Mouse (Mus musculus) CH12.LX (cell line): ENCODE data around the gene Spib. TPM values are rescaled to one million over a fixed set of nuclear protein-coding genes. Genes with fewer than 3 reads are reported as not detected.

Experiments
- DNase-seq: peaks from one replicate; pipeline ENCODE4 v3.0.0-alpha.2; 2013; ENCODE audit errors: extremely low read depth
- H3K27ac ChIP-seq: 2 replicates; pipeline ENCODE4 v1.5.1; 2012; ENCODE audit warnings: low read depth, mild to moderate bottlenecking, control low read depth, moderate library complexity; ENCODE audit not compliant: insufficient read depth
- H3K27me3 ChIP-seq: replicated peaks from 2 replicates; pipeline ENCODE3; 2012; ENCODE audit warnings: inconsistent platforms
- H3K36me3 ChIP-seq, 2 experiments: replicated peaks in 1 of 2; 2 replicates each; pipeline versions ENCODE3 to v1.6.1; 2012; ENCODE audit warnings: inconsistent platforms in 1 of 2, low read length in 1 of 2, mild to moderate bottlenecking in 1 of 2, mixed read lengths in 1 of 2, moderate library complexity in 1 of 2; ENCODE audit not compliant: control insufficient read depth in 1 of 2, insufficient read depth in 1 of 2
- H3K4me1 ChIP-seq, 2 experiments: 2 replicates each; pipeline ENCODE4 v1.6.1; 2012; ENCODE audit warnings: inconsistent platforms in 1 of 2, moderate library complexity in 1 of 2; ENCODE audit not compliant: insufficient read depth in 2 of 2, control insufficient read depth in 1 of 2
- H3K4me2 ChIP-seq: 2 replicates; pipeline ENCODE4 v1.6.1; 2012; ENCODE audit warnings: low read depth, mild to moderate bottlenecking, control low read depth; ENCODE audit not compliant: poor library complexity, insufficient read depth, severe bottlenecking
- H3K4me3 ChIP-seq, 3 experiments: fragments of 150-350 bp in 1 of 3; sonication (generic) in 1 of 3; replicated peaks in 1 of 3; 2 replicates each; pipeline versions ENCODE3 to v1.5.1; 2011 to 2012; ENCODE audit warnings: low read depth in 2 of 3, low read length in 2 of 3, mild to moderate bottlenecking in 2 of 3, moderate library complexity in 2 of 3, control low read depth in 1 of 3, improper control_type of control experiment in 1 of 3, inconsistent platforms in 1 of 3, mixed read lengths in 1 of 3; ENCODE audit not compliant: poor library complexity in 1 of 3
- H3K79me2 ChIP-seq: replicated peaks from 2 replicates; pipeline ENCODE4 v1.6.1; 2012; ENCODE audit warnings: mild to moderate bottlenecking, moderate library complexity; ENCODE audit not compliant: control insufficient read depth, poor library complexity, insufficient read depth, severe bottlenecking; ENCODE audit errors: extremely low read depth
- H3K9ac ChIP-seq: 2 replicates; pipeline ENCODE4 v1.6.1; 2012; ENCODE audit warnings: low read depth, mild to moderate bottlenecking, control low read depth, moderate library complexity; ENCODE audit not compliant: insufficient read depth
- H3K9me3 ChIP-seq: replicated peaks from 2 replicates; pipeline ENCODE3; 2012; ENCODE audit warnings: low read length, inconsistent platforms, mixed read lengths
- BHLHE40 ChIP-seq: IDR thresholded peaks from 2 replicates; pipeline ENCODE4 v1.6.1; 2011; ENCODE audit warnings: mild to moderate bottlenecking, low read depth, low read length, improper control_type of control experiment
- CHD2 ChIP-seq: IDR thresholded peaks from 2 replicates; pipeline ENCODE4 v1.6.1; 2011; ENCODE audit warnings: low read length, improper control_type of control experiment
- CTCF ChIP-seq, 2 experiments: IDR thresholded peaks in 1 of 2; conservative IDR thresholded peaks in 1 of 2; 2 replicates each; pipeline ENCODE4 v1.5.1; 2011 to 2012; ENCODE audit warnings: low read depth in 2 of 2, low read length in 2 of 2, improper control_type of control experiment in 1 of 2, inconsistent platforms in 1 of 2, mild to moderate bottlenecking in 1 of 2, moderate library complexity in 1 of 2
- EP300 ChIP-seq: IDR thresholded peaks from 2 replicates; pipeline ENCODE4 v1.6.1; 2011; ENCODE audit warnings: low read length, improper control_type of control experiment
- ETS1 ChIP-seq: conservative IDR thresholded peaks from 2 replicates; pipeline ENCODE4 v1.6.1; 2012; ENCODE audit warnings: low read depth, mild to moderate bottlenecking, inconsistent platforms, low read length, improper control_type of control experiment, moderate library complexity
- GABPA ChIP-seq: IDR thresholded peaks from 2 replicates; pipeline ENCODE4 v1.6.1; 2012; ENCODE audit warnings: low read depth, low read length, improper control_type of control experiment, inconsistent platforms; ENCODE audit not compliant: insufficient replicate concordance
- HCFC1 ChIP-seq: IDR thresholded peaks from 2 replicates; pipeline ENCODE4 v1.6.1; 2012; ENCODE audit warnings: low read depth, mild to moderate bottlenecking, inconsistent platforms, low read length, improper control_type of control experiment
- JUN ChIP-seq: IDR thresholded peaks from 2 replicates; pipeline ENCODE4 v1.6.1; 2011; ENCODE audit warnings: low read depth, mild to moderate bottlenecking, low read length, improper control_type of control experiment, moderate library complexity; ENCODE audit not compliant: insufficient read depth
- KAT2A ChIP-seq: IDR thresholded peaks from 2 replicates; pipeline ENCODE4 v1.6.1; 2012; ENCODE audit warnings: low read length, improper control_type of control experiment, inconsistent platforms; ENCODE audit not compliant: insufficient replicate concordance
- MAFK ChIP-seq: IDR thresholded peaks from 2 replicates; pipeline ENCODE4 v1.6.1; 2011; ENCODE audit warnings: low read length, improper control_type of control experiment; ENCODE audit not compliant: insufficient replicate concordance
- MAX ChIP-seq: IDR thresholded peaks from 2 replicates; pipeline ENCODE4 v1.6.1; 2011; ENCODE audit warnings: low read length, improper control_type of control experiment
- MAZ ChIP-seq: IDR thresholded peaks from 2 replicates; pipeline ENCODE4 v1.6.1; 2012; ENCODE audit warnings: low read depth, mild to moderate bottlenecking, inconsistent platforms, low read length, improper control_type of control experiment, moderate library complexity
- MEF2A ChIP-seq: IDR thresholded peaks from 2 replicates; pipeline ENCODE4 v1.6.1; 2014; ENCODE audit warnings: low read depth, mild to moderate bottlenecking, inconsistent platforms, low read length, improper control_type of control experiment, borderline replicate concordance
- MYC ChIP-seq: IDR thresholded peaks from 2 replicates; pipeline ENCODE4 v1.6.1; 2011; ENCODE audit warnings: low read depth, mild to moderate bottlenecking, improper control_type of control experiment, low read length
- NRF1 ChIP-seq: IDR thresholded peaks from 2 replicates; pipeline ENCODE4 v1.6.1; 2014; ENCODE audit warnings: low read depth, mild to moderate bottlenecking, inconsistent platforms, low read length, improper control_type of control experiment, moderate library complexity
- PAX5 ChIP-seq: IDR thresholded peaks from 2 replicates; pipeline ENCODE4 v1.6.1; 2012; ENCODE audit warnings: low read length, inconsistent platforms, mixed read lengths
- POLR2A ChIP-seq: IDR thresholded peaks from 2 replicates; pipeline ENCODE4 v1.6.1; 2011; ENCODE audit warnings: low read depth, mild to moderate bottlenecking, improper control_type of control experiment, low read length
- POLR2AphosphoS2 ChIP-seq: IDR thresholded peaks from 2 replicates; pipeline ENCODE4 v1.6.1; 2011; ENCODE audit warnings: low read depth, low read length, improper control_type of control experiment
- RAD21 ChIP-seq: IDR thresholded peaks from 2 replicates; pipeline ENCODE4 v1.6.1; 2011; ENCODE audit warnings: low read depth, mild to moderate bottlenecking, low read length, improper control_type of control experiment, moderate library complexity
- RCOR1 ChIP-seq: conservative IDR thresholded peaks from 2 replicates; pipeline ENCODE4 v1.6.1; 2012; ENCODE audit warnings: low read depth, mild to moderate bottlenecking, inconsistent platforms, low read length, improper control_type of control experiment
- SIN3A ChIP-seq: IDR thresholded peaks from 2 replicates; pipeline ENCODE4 v1.6.1; 2012; ENCODE audit warnings: low read length, improper control_type of control experiment, inconsistent platforms
- SMC3 ChIP-seq: IDR thresholded peaks from 2 replicates; pipeline ENCODE4 v1.6.1; 2011; ENCODE audit warnings: low read depth, low read length, improper control_type of control experiment
- TBP ChIP-seq: conservative IDR thresholded peaks from 2 replicates; pipeline ENCODE4 v1.6.1; 2011; ENCODE audit warnings: low read depth, low read length, improper control_type of control experiment
- TCF12 ChIP-seq: IDR thresholded peaks from 2 replicates; pipeline ENCODE4 v1.6.1; 2014; ENCODE audit warnings: low read depth, mild to moderate bottlenecking, inconsistent platforms, low read length, improper control_type of control experiment
- UBTF ChIP-seq: IDR thresholded peaks from 2 replicates; pipeline ENCODE4 v1.6.1; 2012; ENCODE audit warnings: low read depth, mild to moderate bottlenecking, inconsistent platforms, low read length, improper control_type of control experiment, moderate library complexity
- USF1 ChIP-seq: IDR thresholded peaks from 2 replicates; pipeline ENCODE4 v1.6.1; 2014; ENCODE audit warnings: low read depth, mild to moderate bottlenecking, inconsistent platforms, low read length, improper control_type of control experiment
- USF2 ChIP-seq: conservative IDR thresholded peaks from 2 replicates; pipeline ENCODE4 v1.6.1; 2011; ENCODE audit warnings: low read depth, low read length, improper control_type of control experiment
- ZKSCAN1 ChIP-seq: IDR thresholded peaks from 2 replicates; pipeline ENCODE4 v1.6.1; 2012; ENCODE audit warnings: low read depth, inconsistent platforms, low read length, improper control_type of control experiment, borderline replicate concordance
- ZMIZ1 ChIP-seq: IDR thresholded peaks from 2 replicates; pipeline ENCODE4 v1.6.1; 2012; ENCODE audit warnings: low read depth, mild to moderate bottlenecking, inconsistent platforms, low read length, improper control_type of control experiment
- dilution Hi-C: fragments of 300-500 bp; cut with MboI; formaldehyde crosslinking; loops from 2 replicates; pipeline ENCODE4 v1.14.3; 2020; ENCODE audit warnings: low sequenced_read_pairs; ENCODE audit not compliant: extremely low pct_unique_long_range_greater_than_20kb, extremely low pct_ligation_motif_present
- in situ Hi-C: fragments of 300-500 bp; cut with MboI; formaldehyde crosslinking; loops from 3 replicates; pipeline ENCODE4 v1.14.3; 2019; ENCODE audit warnings: low sequenced_read_pairs, low pct_ligation_motif_present, low pct_unique_long_range_greater_than_20kb, mixed read lengths
- polyA plus RNA-seq: library from polyadenylated mRNA; unstranded; fragments of >175 nt; gene quantifications from 2 replicates; pipeline ENCODE4 v1.2.1, GENCODE M21; 2012; ENCODE audit warnings: low read depth; ENCODE audit not compliant: insufficient read length
- total RNA-seq, 2 experiments: library from RNA; depleted of rRNA; stranded (reverse); fragments of 300-350 nt in 1 of 2; fragments of >200 nt in 1 of 2; gene quantifications; 2 replicates each; pipeline ENCODE4 v1.2.3; 2012 to 2014

The Spib gene
- total and polyA plus RNA-seq, 3 experiments, result 194 to 336 (median 200) TPM

DNA sequence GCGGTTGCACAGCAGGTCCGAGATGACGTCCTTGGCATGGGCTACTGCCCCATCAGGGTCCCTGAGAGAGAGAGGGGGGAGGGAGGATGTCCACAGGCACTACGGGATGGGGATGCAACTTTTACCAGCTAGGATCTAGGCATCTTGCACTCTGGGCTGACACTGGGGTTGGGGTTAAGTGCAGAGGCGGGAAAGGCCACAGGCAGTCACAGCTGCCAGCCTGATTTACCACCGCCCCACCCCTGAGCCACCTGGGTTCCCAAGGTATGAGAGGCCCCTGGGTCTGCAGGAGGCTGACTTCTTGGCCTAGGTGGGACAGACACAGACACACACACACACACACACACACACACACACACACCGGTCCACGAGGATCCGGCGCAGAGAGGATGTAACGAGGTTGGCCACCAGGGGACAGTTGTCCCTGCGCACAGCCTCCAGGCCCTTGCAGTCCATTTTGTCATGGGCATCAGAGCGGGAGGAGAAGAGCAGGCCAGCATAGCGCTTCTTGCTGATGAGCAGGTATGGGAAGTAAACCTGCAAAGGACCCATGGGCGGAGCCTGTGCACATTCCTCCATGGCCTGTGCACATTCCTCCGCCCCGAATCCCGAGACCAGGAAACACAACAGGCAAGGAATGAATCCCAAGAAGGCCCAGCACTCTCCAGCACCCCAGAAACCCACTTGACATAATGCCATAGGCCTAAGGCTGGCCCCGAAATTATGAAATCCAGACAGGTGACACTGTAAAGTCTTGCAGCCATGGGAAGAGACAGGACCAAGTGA is 3.0 kb upstream of the Spib start:
- H3K27ac ChIP-seq, result peak overlapping the region; percentile 98
- peak; percentile 64 for DNase-seq
- peaks cover 6% of the 10 kb centered on the region for H3K79me2 ChIP-seq
- peak overlapping the region in 1 of 3 experiments; percentile 1 for H3K4me3 ChIP-seq
- H3K4me2 ChIP-seq, result peak overlapping the region; percentile 24; the same call in 1 of the 2 replicates
- H3K36me3 ChIP-seq, result peaks cover 45 to 68% of the 10 kb centered on the region in 2 experiments
- TF ChIP-seq POLR2AphosphoS2 (no peak), MAX (no peak), MYC (no peak), UBTF (no peak), CHD2 (no peak), GABPA (no peak), BHLHE40 (no peak), HCFC1 (no peak), USF1 (no peak), PAX5 (no peak), CTCF (conservative IDR thresholded peaks at IDR 0.05 in 1 of 2, IDR thresholded peaks at IDR 0.05 in 1 of 2; ENCODE audit: low read depth in 2 of 2, low read length in 2 of 2) (peak in 1 of 2 experiments; percentile 41; a peak in 2 of 4 replicates), SMC3 (peak; percentile 40), POLR2A (no peak), JUN (no peak), NRF1 (no peak), TBP (no peak), MEF2A (no peak), EP300 (peak; percentile 26; the same call in 1 of the 2 replicates), TCF12 (peak; percentile 88; the same call in 1 of the 2 replicates), ZKSCAN1 (no peak)
- TF ChIP-seq, all 38 proteins: peak for 4
- H3K27me3 ChIP-seq, result no peaks in the 10 kb centered on the region
- H3K9ac ChIP-seq, result no peak overlapping the region
- H3K4me1 ChIP-seq, result peaks cover 53 to 72% of the 10 kb centered on the region in 2 experiments
- in situ Hi-C loops, result no loop called here
- dilution Hi-C loops, result no loop called here
- H3K9me3 ChIP-seq, result no peaks in the 10 kb centered on the region

DNA sequence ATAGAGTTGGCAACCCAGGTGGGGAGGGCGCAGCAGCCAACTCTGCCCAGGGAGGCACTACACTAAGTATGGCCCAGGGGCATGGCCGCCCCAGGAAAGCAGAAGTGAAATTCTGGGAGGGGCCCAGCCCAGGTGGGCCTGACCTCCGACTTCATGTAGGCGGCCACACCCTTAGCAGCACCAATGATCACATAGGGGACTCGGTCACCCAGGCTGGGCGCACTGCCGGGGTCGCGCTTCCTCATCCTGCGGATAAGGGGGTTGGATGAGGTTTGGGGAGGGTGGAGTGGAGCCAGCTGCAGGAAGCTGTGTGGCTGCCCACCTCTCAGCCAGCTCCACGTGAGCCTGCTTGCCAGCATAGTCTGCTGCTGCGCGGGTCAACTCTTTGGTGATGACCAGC is 2.4 kb upstream of the Spib start:
- no peaks in the 10 kb centered on the region for H3K9me3 ChIP-seq
- H3K79me2 ChIP-seq, result peaks cover 10% of the 10 kb centered on the region
- H3K9ac ChIP-seq, result no peak overlapping the region
- H3K27ac ChIP-seq, result peak overlapping the region; percentile 98
- in situ Hi-C loops, result no loop called here
- dilution Hi-C loops, result no loop called here
- DNase-seq, result peak; percentile 91
- H3K36me3 ChIP-seq, result peaks cover 39 to 68% of the 10 kb centered on the region in 2 experiments
- peaks cover 53 to 72% of the 10 kb centered on the region in 2 experiments for H3K4me1 ChIP-seq
- no peaks in the 10 kb centered on the region for H3K27me3 ChIP-seq
- H3K4me3 ChIP-seq, result peak overlapping the region in 1 of 3 experiments; percentile 1
- H3K4me2 ChIP-seq, result peak overlapping the region; percentile 52
- no peak for TF ChIP-seq MAFK
- TF ChIP-seq MAX, result peak; percentile 60; the same call in 1 of the 2 replicates
- TF ChIP-seq TBP, result no peak
- no peak for TF ChIP-seq USF2
- no peak for TF ChIP-seq KAT2A
- no peak for TF ChIP-seq ZKSCAN1
- TF ChIP-seq CTCF (conservative IDR thresholded peaks at IDR 0.05 in 1 of 2, IDR thresholded peaks at IDR 0.05 in 1 of 2; ENCODE audit: low read depth in 2 of 2, low read length in 2 of 2), result no peak
- no peak; the same call in 1 of the 2 replicates for TF ChIP-seq USF1
- no peak for TF ChIP-seq SMC3
- TF ChIP-seq ETS1, result peak; percentile 79
- TF ChIP-seq PAX5, result no peak
- TF ChIP-seq RAD21, result no peak
- peak; percentile 65; the same call in 1 of the 2 replicates for TF ChIP-seq RCOR1
- TF ChIP-seq SIN3A, result peak; percentile 34; the same call in 1 of the 2 replicates
- TF ChIP-seq JUN, result no peak
- TF ChIP-seq BHLHE40, result peak; percentile 89
- peak; percentile 82; the same call in 1 of the 2 replicates for TF ChIP-seq MAZ
- no peak for TF ChIP-seq GABPA
- peak; percentile 39; the same call in 1 of the 2 replicates for TF ChIP-seq ZMIZ1
- TF ChIP-seq CHD2, result 0 out of 2 replicates have a peak, but pooled peaks have one; percentile 22
- TF ChIP-seq POLR2AphosphoS2, result no peak
